Mouse (Mus musculus): ENCODE results near the gene Bbof1. TPM values are rescaled to one million over a fixed set of nuclear protein-coding genes. Genes with fewer than 3 reads are reported as not detected.

Bbof1 gene
- polyA plus RNA-seq, 1 experiment from 2014 or later, result 2.1 TPM

DNA sequence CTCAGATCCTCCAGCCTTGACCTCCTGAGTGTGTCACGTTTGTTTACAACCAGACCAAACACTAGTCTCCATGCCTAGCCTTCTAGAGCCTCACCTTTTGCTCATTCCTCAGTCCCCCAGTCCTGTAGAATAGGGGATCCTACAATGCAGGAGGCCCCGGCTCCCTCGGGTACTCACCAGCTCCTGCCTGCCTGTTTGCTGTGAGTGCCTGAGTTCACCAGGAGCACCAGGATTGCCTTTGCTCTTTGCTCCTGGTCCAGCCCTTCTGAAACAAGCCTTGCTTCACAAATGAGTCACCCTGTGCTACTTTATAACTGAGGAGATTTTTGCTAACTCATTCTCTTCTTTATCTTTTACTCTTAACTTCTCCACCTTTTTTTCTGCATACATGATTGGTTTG is 8.2 kb upstream of the Bbof1 start:
- ATAC-seq (ENCODE audit: insufficient number of reproducible peaks, insufficient read depth, low FRiP score, low TSS enrichment, low read depth), result no peak
- no peak overlapping the region for H3K27ac ChIP-seq
- WGBS, result 63% methylated on average over 3 of the region's 3 CpGs

DNA sequence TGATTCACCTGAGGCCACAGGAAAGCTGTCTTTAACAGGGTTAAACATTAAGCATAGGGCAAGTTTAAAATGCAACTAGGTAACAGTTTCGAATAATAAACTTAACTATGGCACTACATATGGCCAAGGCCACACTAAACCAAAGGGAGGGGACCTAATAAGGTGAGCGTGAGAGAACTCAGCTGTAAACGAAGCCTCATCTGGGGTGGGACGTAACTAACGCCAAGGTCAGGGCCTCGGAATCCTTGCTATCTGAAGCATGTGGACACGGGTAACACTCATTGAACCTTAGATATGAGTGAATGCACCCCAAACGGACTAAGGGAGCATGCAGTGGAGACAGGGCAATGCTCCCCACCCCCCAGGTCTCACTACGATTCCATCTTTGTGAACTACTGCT is 5.9 kb upstream of the Bbof1 start:
- no peak overlapping the region for H3K4me3 ChIP-seq (replicated peaks)
- no peaks in the 10 kb centered on the region for H3K36me3 ChIP-seq
- H3K27ac ChIP-seq, result no peak overlapping the region
- H3K27me3 ChIP-seq, result no peaks in the 10 kb centered on the region
- no peaks in the 10 kb centered on the region for H3K9me3 ChIP-seq
- H3K4me2 ChIP-seq, result no peak overlapping the region
- H3K4me1 ChIP-seq (replicated peaks), result peaks cover 3% of the 10 kb centered on the region
- no peak overlapping the region for H3K9ac ChIP-seq (replicated peaks)
- ATAC-seq (ENCODE audit: insufficient number of reproducible peaks, insufficient read depth, low FRiP score, low TSS enrichment, low read depth), result no peak
- 71% methylated on average over 9 of the region's 9 CpGs for WGBS

More for the DNA sequence above, 8.2 kb upstream of the Bbof1 start:
- no peak overlapping the region for H3K4me3 ChIP-seq (replicated peaks)
- H3K36me3 ChIP-seq, result no peaks in the 10 kb centered on the region
- no peaks in the 10 kb centered on the region for H3K9me3 ChIP-seq
- H3K9ac ChIP-seq (replicated peaks), result no peak overlapping the region; the same call in 1 of the 2 replicates
- H3K4me2 ChIP-seq, result no peak overlapping the region
- H3K4me1 ChIP-seq (replicated peaks), result no peaks in the 10 kb centered on the region
- H3K27me3 ChIP-seq, result no peaks in the 10 kb centered on the region

DNA sequence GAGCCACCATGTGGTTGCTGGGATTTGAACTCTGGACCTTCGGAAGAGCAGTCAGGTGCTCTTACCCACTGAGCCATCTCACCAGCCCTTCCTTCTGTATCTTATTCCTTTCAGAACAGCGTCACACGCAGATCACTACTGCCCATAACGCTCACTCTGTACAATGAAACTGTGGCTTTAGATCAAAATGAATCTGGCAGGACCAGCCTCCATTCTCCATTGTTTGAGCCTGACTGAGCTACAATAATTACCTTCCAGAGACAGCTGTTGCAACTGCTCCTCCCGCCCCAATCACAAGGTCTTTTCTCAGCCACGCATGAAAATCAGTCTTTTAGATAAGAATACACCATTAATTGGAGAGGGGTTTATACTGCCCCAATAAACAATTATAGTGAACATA is 4.3 kb upstream of the Bbof1 start:
- H3K4me1 ChIP-seq (replicated peaks), result peaks cover 6% of the 10 kb centered on the region
- WGBS, result 92% methylated on average over 6 of the region's 6 CpGs
- no peak for ATAC-seq (ENCODE audit: insufficient number of reproducible peaks, insufficient read depth, low FRiP score, low TSS enrichment, low read depth)
- H3K36me3 ChIP-seq, result no peaks in the 10 kb centered on the region
- H3K4me3 ChIP-seq (replicated peaks), result no peak overlapping the region
- H3K27me3 ChIP-seq, result no peaks in the 10 kb centered on the region; the same call in 1 of the 2 replicates
- H3K27ac ChIP-seq, result no peak overlapping the region
- H3K4me2 ChIP-seq, result no peak overlapping the region
- no peak overlapping the region for H3K9ac ChIP-seq (replicated peaks)
- no peaks in the 10 kb centered on the region for H3K9me3 ChIP-seq

DNA sequence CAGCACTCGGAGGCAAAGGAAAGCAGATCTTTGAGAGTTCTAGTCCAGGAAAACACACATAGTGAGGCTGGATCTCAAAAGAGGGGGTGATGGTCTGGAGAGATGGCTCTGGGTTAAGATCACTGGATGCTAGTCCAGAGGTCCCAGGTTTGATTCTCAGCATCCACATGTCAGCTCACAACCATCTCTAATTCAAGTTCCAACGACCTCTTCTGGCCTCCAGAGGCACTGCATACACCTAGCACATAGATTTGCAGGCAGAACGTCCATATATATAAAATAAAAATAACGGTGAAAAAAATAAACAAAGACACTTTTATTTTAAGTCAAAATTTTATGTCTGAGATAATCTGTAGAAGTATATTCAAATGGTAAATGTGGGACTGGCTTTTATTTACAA is 1.6 kb upstream of the Bbof1 start:
- H3K4me3 ChIP-seq (replicated peaks), result no peak overlapping the region
- peaks cover 6% of the 10 kb centered on the region for H3K4me1 ChIP-seq (replicated peaks)
- 61% methylated on average over 4 of the region's 4 CpGs for WGBS
- H3K9ac ChIP-seq (replicated peaks), result no peak overlapping the region
- no peak overlapping the region for H3K27ac ChIP-seq
- no peaks in the 10 kb centered on the region for H3K36me3 ChIP-seq
- no peaks in the 10 kb centered on the region; the same call in 1 of the 2 replicates for H3K27me3 ChIP-seq
- no peak overlapping the region for H3K4me2 ChIP-seq
- no peaks in the 10 kb centered on the region for H3K9me3 ChIP-seq
- no peak for ATAC-seq (ENCODE audit: insufficient number of reproducible peaks, insufficient read depth, low FRiP score, low TSS enrichment, low read depth)

DNA sequence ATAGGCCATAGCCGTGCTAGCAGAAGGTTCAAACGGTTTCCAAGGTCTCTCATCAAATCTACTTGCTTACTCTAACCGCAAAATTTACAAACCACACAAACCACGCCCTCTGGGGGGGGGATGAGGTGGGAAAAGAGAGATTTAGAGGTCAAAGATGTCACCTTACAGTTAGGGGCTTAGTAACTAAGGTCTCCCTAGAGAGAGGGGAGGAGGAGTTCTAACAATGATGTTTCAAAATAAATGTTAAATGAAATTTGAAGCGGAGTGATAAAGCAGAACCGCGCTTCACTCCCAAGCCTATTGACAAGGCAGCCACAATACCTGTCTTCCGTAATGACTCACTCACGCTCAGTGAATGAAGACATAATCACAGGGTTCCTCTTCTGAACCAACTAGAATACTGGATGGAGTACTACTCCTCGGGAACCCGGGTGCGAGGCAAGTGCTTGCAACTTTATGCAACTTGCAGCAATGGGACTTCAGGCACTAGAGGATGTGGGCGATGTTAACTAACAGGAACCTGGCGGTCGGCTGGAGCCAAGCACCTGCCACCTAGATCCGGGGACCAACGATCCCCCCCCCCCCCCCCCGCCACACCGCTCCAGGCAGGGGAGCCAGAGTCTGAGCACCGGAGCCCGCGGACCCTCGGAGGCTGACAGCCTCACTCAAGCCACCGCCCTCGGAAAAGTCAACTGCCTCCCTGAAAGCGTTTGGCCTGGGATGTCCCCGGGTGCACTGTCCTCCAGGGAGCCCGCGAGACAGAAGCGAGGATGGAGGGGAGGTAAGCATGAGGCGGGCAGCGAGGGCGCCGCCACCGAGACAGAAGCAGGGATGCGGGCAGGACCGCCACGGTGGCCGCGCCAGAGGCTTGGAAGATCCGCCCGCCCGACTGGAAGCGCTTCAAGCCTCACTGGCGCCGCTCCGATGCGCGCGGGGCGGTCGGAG is 725 bp upstream of the Bbof1 start:
- peak; percentile 73 for ATAC-seq (ENCODE audit: insufficient number of reproducible peaks, insufficient read depth, low FRiP score, low TSS enrichment, low read depth)
- Histone ChIP-seq H3K4me2 (peak overlapping the region; percentile 94), H3K27me3 (no peaks in the 10 kb centered on the region; the same call in 1 of the 2 replicates), H3K4me3 (replicated peaks) (peak overlapping the region; percentile 74), H3K9me3 (no peaks in the 10 kb centered on the region), H3K27ac (peak overlapping the region; percentile 53; the same call in 1 of the 2 replicates), H3K36me3 (no peaks in the 10 kb centered on the region), H3K9ac (replicated peaks) (peak overlapping the region; percentile 81), H3K4me1 (replicated peaks) (peaks cover 6% of the 10 kb centered on the region)
- WGBS, result 2% methylated on average over 52 of the region's 52 CpGs

DNA sequence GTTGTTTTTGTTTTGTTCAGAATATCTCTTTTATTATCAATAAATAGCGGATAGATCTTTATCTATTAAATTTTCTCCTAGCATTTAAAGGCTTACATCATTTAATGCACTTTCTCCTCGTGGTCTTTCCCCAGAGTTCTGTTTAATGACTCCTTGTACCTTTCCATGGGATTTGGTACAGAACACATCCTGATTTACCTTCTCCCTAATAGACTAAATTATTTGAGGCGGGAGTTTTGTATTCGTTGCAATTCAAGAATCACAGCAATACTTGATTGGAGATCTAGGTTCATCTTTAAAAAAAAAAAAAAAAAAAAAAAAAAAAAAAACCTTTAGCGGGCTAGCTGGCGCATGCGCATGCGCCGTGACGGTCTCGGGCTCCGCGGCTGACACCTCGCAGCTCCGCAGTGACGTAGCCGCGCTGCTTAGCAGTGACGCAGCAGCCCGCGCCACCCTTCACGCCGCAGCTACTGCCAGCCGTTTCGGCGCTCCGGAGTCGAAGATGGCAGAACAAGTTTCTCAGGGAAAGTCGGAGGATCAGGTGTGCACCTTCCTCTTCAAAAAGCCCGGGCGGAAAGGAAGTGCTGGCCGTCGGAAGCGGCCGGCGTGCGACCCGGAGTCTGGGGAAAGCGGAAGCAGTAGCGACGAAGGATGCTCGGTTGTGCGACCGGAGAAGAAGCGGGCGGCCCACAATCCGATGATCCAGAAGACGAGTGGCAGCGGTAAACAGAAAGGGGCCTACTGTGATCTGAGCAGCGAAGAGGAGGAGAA is 8.1 kb downstream of the Bbof1 start, which contains the start of gene Rnf113a2:
Rnf113a2 (plus strand) TSS at position 363 of the 771 bp plus-strand sequence.
- H3K27ac ChIP-seq, result no peak within 1 kb of the TSS
- peak within 1 kb of the TSS; percentile 71 for H3K4me2 ChIP-seq
- H3K36me3 ChIP-seq, result no peaks in the 10 kb centered on the region
- H3K27me3 ChIP-seq, result no peaks in the 10 kb centered on the region
- H3K9me3 ChIP-seq, result peaks cover 8% of the 10 kb centered on the region; the same call in 1 of the 2 replicates
- H3K9ac ChIP-seq (replicated peaks), result peak within 1 kb of the TSS; percentile 69
- ATAC-seq (ENCODE audit: insufficient number of reproducible peaks, insufficient read depth, low FRiP score, low TSS enrichment, low read depth), result no peak
- WGBS, result 3% methylated on average over 50 of the region's 50 CpGs
- H3K4me3 ChIP-seq (replicated peaks), result peak within 1 kb of the TSS; percentile 50
- H3K4me1 ChIP-seq (replicated peaks), result 0 out of 2 replicates have a peak, but pooled peaks cover 5% of the 10 kb centered on the region

DNA sequence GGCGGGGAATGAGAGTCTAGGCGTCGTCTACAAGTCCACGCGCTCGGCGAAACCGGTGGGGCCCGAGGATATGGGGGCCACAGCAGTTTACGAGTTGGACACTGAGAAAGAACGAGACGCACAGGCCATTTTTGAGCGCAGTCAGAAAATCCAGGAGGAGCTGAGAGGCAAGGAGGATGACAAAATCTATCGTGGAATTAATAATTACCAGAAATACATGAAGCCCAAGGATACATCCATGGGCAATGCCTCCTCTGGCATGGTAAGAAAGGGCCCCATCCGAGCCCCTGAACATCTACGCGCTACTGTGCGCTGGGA is 8.7 kb downstream of the Bbof1 start:
- no peak overlapping the region for H3K27ac ChIP-seq
- peak overlapping the region; percentile 69 for H3K9ac ChIP-seq (replicated peaks)
- H3K4me3 ChIP-seq (replicated peaks), result peak overlapping the region; percentile 50
- H3K4me1 ChIP-seq (replicated peaks), result 0 out of 2 replicates have a peak, but pooled peaks cover 5% of the 10 kb centered on the region
- no peaks in the 10 kb centered on the region for H3K27me3 ChIP-seq
- 33% methylated on average over 18 of the region's 18 CpGs for WGBS
- peaks cover 8% of the 10 kb centered on the region; the same call in 1 of the 2 replicates for H3K9me3 ChIP-seq
- H3K4me2 ChIP-seq, result peak overlapping the region; percentile 71
- ATAC-seq (ENCODE audit: insufficient number of reproducible peaks, insufficient read depth, low FRiP score, low TSS enrichment, low read depth), result no peak
- no peaks in the 10 kb centered on the region for H3K36me3 ChIP-seq

DNA sequence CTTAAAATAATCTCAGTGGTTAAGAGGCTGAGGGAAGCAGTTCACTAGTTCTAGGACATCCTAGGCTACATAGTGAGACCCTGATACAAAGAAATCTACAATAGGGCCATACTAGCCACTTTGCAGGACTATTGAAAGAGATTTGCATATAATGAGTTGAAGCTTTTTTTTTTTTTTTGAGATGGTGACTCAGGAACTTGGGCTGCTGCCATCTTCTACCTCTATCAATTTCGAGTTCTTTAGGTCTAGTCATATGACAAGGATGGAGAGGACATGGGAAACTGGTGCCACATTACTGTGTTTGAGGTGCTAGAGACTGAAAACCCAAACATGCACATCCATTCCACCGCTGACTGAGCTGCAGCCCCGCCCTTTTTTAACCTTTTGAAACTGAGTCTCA is 15.1 kb downstream of the Bbof1 start:
- 57% methylated on average over 3 of the region's 3 CpGs for WGBS
- no peaks in the 10 kb centered on the region for H3K9me3 ChIP-seq
- ATAC-seq (ENCODE audit: insufficient number of reproducible peaks, insufficient read depth, low FRiP score, low TSS enrichment, low read depth), result no peak

DNA sequence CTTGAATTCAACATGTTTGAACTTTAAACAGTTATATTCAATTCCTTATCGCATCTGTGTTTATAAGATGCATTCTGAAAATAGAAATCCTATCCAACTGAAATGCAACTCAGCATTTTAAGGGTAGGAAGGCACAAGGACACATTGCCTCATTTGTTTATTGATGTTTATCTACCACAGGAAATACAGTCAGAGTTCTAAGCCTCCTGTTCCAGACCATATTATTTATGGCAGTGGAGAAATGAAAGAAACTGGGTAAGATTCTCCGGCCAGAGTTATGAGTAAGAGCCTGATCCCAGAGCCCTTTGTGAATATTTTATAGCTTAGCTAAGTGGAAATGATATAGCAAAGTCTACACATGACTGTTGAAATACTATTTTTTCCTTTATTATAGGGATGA is 21.0 kb downstream of the Bbof1 start:
- H3K27me3 ChIP-seq, result no peaks in the 10 kb centered on the region
- ATAC-seq (ENCODE audit: insufficient number of reproducible peaks, insufficient read depth, low FRiP score, low TSS enrichment, low read depth), result no peak
- no peaks in the 10 kb centered on the region for H3K4me1 ChIP-seq (replicated peaks)
- H3K4me3 ChIP-seq (replicated peaks), result no peak overlapping the region
- WGBS, result 97% methylated on average over 2 of the region's 2 CpGs
- no peak overlapping the region for H3K4me2 ChIP-seq
- peaks cover 11% of the 10 kb centered on the region for H3K36me3 ChIP-seq
- H3K9ac ChIP-seq (replicated peaks), result no peak overlapping the region
- H3K27ac ChIP-seq, result no peak overlapping the region
- H3K9me3 ChIP-seq, result no peaks in the 10 kb centered on the region

More for the DNA sequence above, 15.1 kb downstream of the Bbof1 start:
- Histone ChIP-seq H3K27ac (no peak overlapping the region), H3K4me2 (no peak overlapping the region), H3K9ac (replicated peaks) (no peak overlapping the region), H3K27me3 (no peaks in the 10 kb centered on the region), H3K36me3 (no peaks in the 10 kb centered on the region), H3K4me1 (replicated peaks) (no peaks in the 10 kb centered on the region), H3K4me3 (replicated peaks) (no peak overlapping the region)

DNA sequence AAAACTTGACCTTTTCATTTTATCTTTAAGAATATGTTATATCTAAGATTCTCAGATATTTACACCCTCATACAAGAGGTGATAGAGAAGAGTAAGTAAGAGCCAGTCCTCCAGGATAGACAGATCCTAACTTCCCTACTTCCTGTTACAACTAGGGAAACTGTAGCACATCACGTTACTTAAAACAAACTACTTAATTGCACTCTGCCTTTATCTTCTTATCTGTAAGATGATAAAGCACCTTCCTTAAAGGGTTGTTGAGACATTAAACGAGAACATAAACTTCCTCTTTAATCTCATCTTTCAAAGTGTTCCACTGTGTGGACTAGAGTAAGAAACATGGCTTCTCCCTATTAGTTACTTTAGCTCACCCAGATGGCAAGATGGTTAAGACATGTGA is 29.8 kb downstream of the Bbof1 start:
- no peak overlapping the region for H3K9ac ChIP-seq (replicated peaks)

DNA sequence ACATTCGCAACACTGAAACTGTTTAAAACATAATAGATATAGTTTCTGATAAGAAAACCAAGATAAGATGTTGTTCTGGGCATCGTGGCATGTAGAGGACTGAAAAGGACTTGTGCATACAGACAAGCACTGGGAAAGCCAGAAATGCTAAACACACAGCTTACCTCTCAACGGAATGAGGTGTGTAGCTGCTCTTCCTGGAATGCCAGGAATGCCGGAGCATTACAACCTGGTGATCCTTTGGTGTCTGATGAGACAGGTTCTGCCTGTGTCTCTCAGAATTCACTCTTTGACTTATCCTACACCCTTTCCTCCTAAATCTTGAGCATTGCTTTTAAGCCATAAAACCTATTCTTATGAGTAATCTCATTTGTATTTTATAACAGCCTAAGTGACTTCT is 33.7 kb downstream of the Bbof1 start:
- Histone ChIP-seq H3K9me3 (no peaks in the 10 kb centered on the region), H3K36me3 (peaks cover 4% of the 10 kb centered on the region; the same call in 1 of the 2 replicates), H3K9ac (replicated peaks) (no peak overlapping the region), H3K4me2 (no peak overlapping the region), H3K27me3 (no peaks in the 10 kb centered on the region), H3K4me1 (replicated peaks) (no peaks in the 10 kb centered on the region), H3K4me3 (replicated peaks) (no peak overlapping the region), H3K27ac (no peak overlapping the region)
- no peak for ATAC-seq (ENCODE audit: insufficient number of reproducible peaks, insufficient read depth, low FRiP score, low TSS enrichment, low read depth)
- 70% methylated on average over 4 of the region's 4 CpGs for WGBS

More for the DNA sequence above, 29.8 kb downstream of the Bbof1 start:
- Histone ChIP-seq H3K4me3 (replicated peaks) (no peak overlapping the region), H3K4me2 (no peak overlapping the region), H3K27ac (no peak overlapping the region), H3K9me3 (no peaks in the 10 kb centered on the region), H3K27me3 (no peaks in the 10 kb centered on the region), H3K4me1 (replicated peaks) (no peaks in the 10 kb centered on the region), H3K36me3 (peaks cover 5% of the 10 kb centered on the region; the same call in 1 of the 2 replicates)
- WGBS, result 49% methylated on average over 2 of the region's 2 CpGs
- no peak for ATAC-seq (ENCODE audit: insufficient number of reproducible peaks, insufficient read depth, low FRiP score, low TSS enrichment, low read depth)
